Mouse (Mus musculus): Measurements from ENCODE around the gene Pappa.

The Pappa gene

GRCm38 (mm10) chr4:65321959-65322358 is 198.0 kb downstream of the Pappa start:
- in situ Hi-C loops (cut with MboI; ENCODE audit: low sequenced_read_pairs), result no loop called here

GRCm38 (mm10) chr4:65325816-65326215 is 201.8 kb downstream of the Pappa start:
- in situ Hi-C loops (cut with MboI; ENCODE audit: low sequenced_read_pairs), result no loop called here

GRCm38 (mm10) chr4:65328486-65329308 is 204.7 kb downstream of the Pappa start:
- in situ Hi-C loops (cut with MboI; ENCODE audit: low sequenced_read_pairs), result no loop called here

GRCm38 (mm10) chr4:65333718-65334117 is 209.7 kb downstream of the Pappa start:
- in situ Hi-C loops (cut with MboI; ENCODE audit: low sequenced_read_pairs), result no loop called here

GRCm38 (mm10) chr4:65341766-65342165 is 217.8 kb downstream of the Pappa start:
- in situ Hi-C loops (cut with MboI; ENCODE audit: low sequenced_read_pairs), result no loop called here

- in situ Hi-C loops (cut with MboI; ENCODE audit: low sequenced_read_pairs), result no loop called here
These were observed 226.5 kb downstream of the Pappa start for GRCm38 (mm10) chr4:65350521-65350920.

GRCm38 (mm10) chr4:65354580-65354979 is 230.6 kb downstream of the Pappa start:
- in situ Hi-C loops (cut with MboI; ENCODE audit: low sequenced_read_pairs), result no loop called here

GRCm38 (mm10) chr4:65367135-65367534 is 243.2 kb downstream of the Pappa start:
- in situ Hi-C loops (cut with MboI; ENCODE audit: low sequenced_read_pairs), result no loop called here

- in situ Hi-C loops (cut with MboI; ENCODE audit: low sequenced_read_pairs), result no loop called here
These were observed 248.8 kb downstream of the Pappa start for GRCm38 (mm10) chr4:65372731-65373130.

- in situ Hi-C loops (cut with MboI; ENCODE audit: low sequenced_read_pairs), result no loop called here
These were observed 249.9 kb downstream of the Pappa start for GRCm38 (mm10) chr4:65373841-65374240.

GRCm38 (mm10) chr4:65376571-65376970 is 252.6 kb downstream of the Pappa start:
- in situ Hi-C loops (cut with MboI; ENCODE audit: low sequenced_read_pairs), result no loop called here

- in situ Hi-C loops (cut with MboI; ENCODE audit: low sequenced_read_pairs), result no loop called here
These were observed 255.5 kb downstream of the Pappa start for GRCm38 (mm10) chr4:65379461-65379860.

- in situ Hi-C loops (cut with MboI; ENCODE audit: low sequenced_read_pairs), result no loop called here
These were observed 259.1 kb downstream of the Pappa start for GRCm38 (mm10) chr4:65383070-65383469.

- in situ Hi-C loops (cut with MboI; ENCODE audit: low sequenced_read_pairs), result no loop called here
These were observed 267.0 kb downstream of the Pappa start for GRCm38 (mm10) chr4:65391001-65391400.

- in situ Hi-C loops (cut with MboI; ENCODE audit: low sequenced_read_pairs), result no loop called here
These were observed 272.8 kb downstream of the Pappa start for GRCm38 (mm10) chr4:65396806-65397205.

- in situ Hi-C loops (cut with MboI; ENCODE audit: low sequenced_read_pairs), result no loop called here
These were observed 275.5 kb downstream of the Pappa start for GRCm38 (mm10) chr4:65399457-65399856.

- in situ Hi-C loops (cut with MboI; ENCODE audit: low sequenced_read_pairs), result no loop called here
These were observed 278.3 kb downstream of the Pappa start for GRCm38 (mm10) chr4:65402286-65402685.

- in situ Hi-C loops (cut with MboI; ENCODE audit: low sequenced_read_pairs), result no loop called here
These were observed 279.1 kb downstream of the Pappa start for GRCm38 (mm10) chr4:65402836-65403634.

Measured in CH12F3 (cell line).